Mouse (Mus musculus): Measurements from ENCODE around the gene Scyl3. TPM values are rescaled to one million over a fixed set of nuclear protein-coding genes. Genes with fewer than 3 reads are reported as not detected.

The Scyl3 gene
- total RNA-seq, 1 experiment: 13.0 TPM

GRCm38 (mm10) chr1:163898291-163898764 lies 30.6 kb upstream of the Scyl3 start:
- Histone ChIP-seq H3K9me3 (ENCODE audit: control insufficient read depth, insufficient read depth, low read depth, low read length) (no peaks in the 10 kb centered on the region), H3K9ac (ENCODE audit: insufficient read depth, low read depth, low read length, poor library complexity, severe bottlenecking) (no peak overlapping the region), H3K36me3 (ENCODE audit: control insufficient read depth, insufficient read depth, low read length, poor library complexity, severe bottlenecking) (no peaks in the 10 kb centered on the region), H3K4me3 (ENCODE audit: insufficient read depth in 1 of 2, low read depth in 1 of 2, low read length in 2 of 2, poor library complexity in 1 of 2, severe bottlenecking in 1 of 2) (no peak overlapping the region), H3K4me1 (ENCODE audit: control insufficient read depth in 2 of 2, insufficient read depth in 2 of 2, low read length in 2 of 2, poor library complexity in 1 of 2) (no peaks in the 10 kb centered on the region), H3K27ac (ENCODE audit: insufficient read depth, low read depth, low read length, poor library complexity, severe bottlenecking) (no peak overlapping the region)
- TF ChIP-seq MAFK (IDR thresholded peaks at IDR 0.05; ENCODE audit: insufficient read depth, low read depth, low read length): no peak
- no peak for TF ChIP-seq ZC3H11A (IDR thresholded peaks at IDR 0.05; ENCODE audit: borderline replicate concordance, low read depth, low read length)
- no peak for TF ChIP-seq HCFC1 (IDR thresholded peaks at IDR 0.05; ENCODE audit: borderline replicate concordance, insufficient read depth, low read length)
- no peak for TF ChIP-seq ZNF384 (IDR thresholded peaks at IDR 0.05; ENCODE audit: low read depth, low read length)
- no peak for TF ChIP-seq CHD2 (IDR thresholded peaks at IDR 0.05; ENCODE audit: low read depth, low read length)
- DNase-seq (ENCODE audit: low read depth, low spot score): no peak
- in situ Hi-C loops (cut with MboI; ENCODE audit: low sequenced_read_pairs in 2 of 2, unreplicated experiment in 2 of 2): loop anchor here in 1 of 2 experiments (25.0 kb wide), 1 partner anchor 736 kb away; no protein-coding TSS in a partner anchor

- Histone ChIP-seq H3K9ac (ENCODE audit: insufficient read depth, low read depth, low read length, poor library complexity, severe bottlenecking) (no peak overlapping the region), H3K36me3 (ENCODE audit: control insufficient read depth, insufficient read depth, low read length, poor library complexity, severe bottlenecking) (no peaks in the 10 kb centered on the region), H3K27ac (ENCODE audit: insufficient read depth, low read depth, low read length, poor library complexity, severe bottlenecking) (no peak overlapping the region), H3K4me1 (ENCODE audit: control insufficient read depth in 2 of 2, insufficient read depth in 2 of 2, low read length in 2 of 2, poor library complexity in 1 of 2) (no peaks in the 10 kb centered on the region), H3K4me3 (ENCODE audit: insufficient read depth in 1 of 2, low read depth in 1 of 2, low read length in 2 of 2, poor library complexity in 1 of 2, severe bottlenecking in 1 of 2) (no peak overlapping the region), H3K9me3 (ENCODE audit: control insufficient read depth, insufficient read depth, low read depth, low read length) (no peaks in the 10 kb centered on the region)
- DNase-seq (ENCODE audit: low read depth, low spot score): no peak
- in situ Hi-C loops (cut with MboI; ENCODE audit: low sequenced_read_pairs in 2 of 2, unreplicated experiment in 2 of 2): loop anchor here in 1 of 2 experiments (25.0 kb wide), 1 partner anchor 737 kb away; no protein-coding TSS in a partner anchor
- TF ChIP-seq ZC3H11A (IDR thresholded peaks at IDR 0.05; ENCODE audit: borderline replicate concordance, low read depth, low read length): no peak
- TF ChIP-seq CHD2 (IDR thresholded peaks at IDR 0.05; ENCODE audit: low read depth, low read length): no peak
- TF ChIP-seq ZNF384 (IDR thresholded peaks at IDR 0.05; ENCODE audit: low read depth, low read length): no peak
- TF ChIP-seq MAFK (IDR thresholded peaks at IDR 0.05; ENCODE audit: insufficient read depth, low read depth, low read length): no peak
- TF ChIP-seq HCFC1 (IDR thresholded peaks at IDR 0.05; ENCODE audit: borderline replicate concordance, insufficient read depth, low read length): no peak
Measured at GRCm38 (mm10) chr1:163899575-163899974, 29.3 kb upstream of the Scyl3 start.

GRCm38 (mm10) chr1:163900168-163900567 lies 28.7 kb upstream of the Scyl3 start:
- no peak overlapping the region for H3K4me3 ChIP-seq (ENCODE audit: insufficient read depth in 1 of 2, low read depth in 1 of 2, low read length in 2 of 2, poor library complexity in 1 of 2, severe bottlenecking in 1 of 2)
- H3K27ac ChIP-seq (ENCODE audit: insufficient read depth, low read depth, low read length, poor library complexity, severe bottlenecking): no peak overlapping the region
- no peaks in the 10 kb centered on the region for H3K36me3 ChIP-seq (ENCODE audit: control insufficient read depth, insufficient read depth, low read length, poor library complexity, severe bottlenecking)
- H3K4me1 ChIP-seq (ENCODE audit: control insufficient read depth in 2 of 2, insufficient read depth in 2 of 2, low read length in 2 of 2, poor library complexity in 1 of 2): no peaks in the 10 kb centered on the region
- no peak for DNase-seq (ENCODE audit: low read depth, low spot score)
- no peaks in the 10 kb centered on the region for H3K9me3 ChIP-seq (ENCODE audit: control insufficient read depth, insufficient read depth, low read depth, low read length)
- TF ChIP-seq ZC3H11A (IDR thresholded peaks at IDR 0.05; ENCODE audit: borderline replicate concordance, low read depth, low read length): no peak
- in situ Hi-C loops (cut with MboI; ENCODE audit: low sequenced_read_pairs in 2 of 2, unreplicated experiment in 2 of 2): loop anchor here in 1 of 2 experiments (25.0 kb wide), 1 partner anchor 763 kb away; no protein-coding TSS in a partner anchor
- H3K9ac ChIP-seq (ENCODE audit: insufficient read depth, low read depth, low read length, poor library complexity, severe bottlenecking): no peak overlapping the region

- H3K9me3 ChIP-seq (ENCODE audit: control insufficient read depth, insufficient read depth, low read depth, low read length): no peaks in the 10 kb centered on the region
- DNase-seq (ENCODE audit: low read depth, low spot score): no peak
- no peak overlapping the region for H3K27ac ChIP-seq (ENCODE audit: insufficient read depth, low read depth, low read length, poor library complexity, severe bottlenecking)
- no peak overlapping the region for H3K4me3 ChIP-seq (ENCODE audit: insufficient read depth in 1 of 2, low read depth in 1 of 2, low read length in 2 of 2, poor library complexity in 1 of 2, severe bottlenecking in 1 of 2)
- H3K9ac ChIP-seq (ENCODE audit: insufficient read depth, low read depth, low read length, poor library complexity, severe bottlenecking): no peak overlapping the region
- H3K36me3 ChIP-seq (ENCODE audit: control insufficient read depth, insufficient read depth, low read length, poor library complexity, severe bottlenecking): no peaks in the 10 kb centered on the region
- TF ChIP-seq HCFC1 (IDR thresholded peaks at IDR 0.05; ENCODE audit: borderline replicate concordance, insufficient read depth, low read length): no peak
- TF ChIP-seq CHD2 (IDR thresholded peaks at IDR 0.05; ENCODE audit: low read depth, low read length): no peak
- no peak for TF ChIP-seq ZNF384 (IDR thresholded peaks at IDR 0.05; ENCODE audit: low read depth, low read length)
- TF ChIP-seq ZC3H11A (IDR thresholded peaks at IDR 0.05; ENCODE audit: borderline replicate concordance, low read depth, low read length): no peak
- TF ChIP-seq MAFK (IDR thresholded peaks at IDR 0.05; ENCODE audit: insufficient read depth, low read depth, low read length): no peak
- H3K4me1 ChIP-seq (ENCODE audit: control insufficient read depth in 2 of 2, insufficient read depth in 2 of 2, low read length in 2 of 2, poor library complexity in 1 of 2): no peaks in the 10 kb centered on the region
- in situ Hi-C loops (cut with MboI; ENCODE audit: low sequenced_read_pairs in 2 of 2, unreplicated experiment in 2 of 2): loop anchor here in 1 of 2 experiments (25.0 kb wide), 1 partner anchor 766 kb away; no protein-coding TSS in a partner anchor
Measured at GRCm38 (mm10) chr1:163903411-163903810, 25.5 kb upstream of the Scyl3 start.
